Mouse (Mus musculus) C2C12 (cell line): ENCODE measurements at regions not wholly inside any gene's neighbourhood (a gene's known extent, or its start where the extent isn't known, plus 50 kb on each side); places are given as distances from the start of the nearest gene placed in this dataset.

Experiments
- CTCF ChIP-seq: IDR thresholded peaks from one replicate; pipeline ENCODE4 v1.5.1; 2011; ENCODE audit not compliant: control insufficient read depth, insufficient read depth, insufficient read length
- USF1 ChIP-seq: IDR thresholded peaks from one replicate; pipeline ENCODE4 v1.6.1; 2011; ENCODE audit warnings: low read depth, mild to moderate bottlenecking, control low read depth, moderate library complexity

- TF ChIP-seq CTCF (no peak), USF1 (no peak)
Measured at GRCm38 (mm10) chr2:166487688-166488087, 225.9 kb downstream of the Prex1 start.
